ENCODE assay signal across 9 mouse cellular contexts in the genomic region with DNA sequence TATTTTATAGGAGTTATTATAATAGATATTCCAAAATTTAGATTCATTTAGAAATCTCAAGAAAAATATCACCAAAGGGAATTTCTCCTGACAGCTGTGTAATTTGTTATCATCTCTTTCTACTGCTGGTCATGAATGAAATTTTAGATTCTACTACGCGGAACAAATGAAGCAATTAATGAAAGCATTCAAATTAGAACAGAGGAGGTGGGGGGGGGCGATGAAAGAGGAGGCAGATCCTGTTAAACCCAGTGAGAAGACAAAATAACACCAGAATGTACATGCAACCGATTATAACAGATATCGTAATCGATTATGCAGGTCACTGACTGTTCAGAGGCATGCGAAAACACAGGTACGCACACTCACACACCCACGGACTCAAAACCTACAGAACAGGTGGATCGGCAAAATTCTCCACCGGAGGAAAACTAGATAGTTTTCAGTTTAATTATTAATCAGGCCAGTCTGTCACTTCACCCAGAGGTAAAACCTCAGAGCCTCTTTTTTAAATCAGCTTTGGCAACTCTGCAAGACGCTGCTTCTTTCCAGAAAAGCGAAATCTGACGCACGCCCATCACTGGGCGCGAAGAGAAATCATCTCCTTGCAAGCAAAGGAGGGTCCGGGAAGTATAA. TPM values are rescaled to one million over a fixed set of nuclear protein-coding genes. Genes with fewer than 3 reads are reported as not detected.
DNase-seq lines count a peak whose midpoint lies in the region; ATAC-seq and TF ChIP-seq lines count a peak whose summit lies in the region.
"Had no signal": no experiment of that assay in that cellular context is flagged by ENCODE, and none has a peak within 500 bp of the region (broad histone marks: within the 10 kb centered on the region; RNA-seq: fewer than 3 reads in every experiment).

No protein-coding gene starts in this region.

- H3K79me2 ChIP-seq in heart, adult 2 months (replicated peaks; ENCODE audit: control insufficient read depth, insufficient read depth, low read length), result no peaks in the 10 kb centered on the region

- DNase-seq in heart, adult 2 months, result no peak
- DNase-seq in heart, adult 18-20 months, result no peak
- no peak for DNase-seq in forebrain, embryonic 11.5 days (ENCODE audit: low spot score)
- peak; percentile 23 for DNase-seq in kidney, postnatal 14 days
- DNase-seq in gastrocnemius, postnatal 36 days, result no peak
- DNase-seq in spleen, adult 18-20 months, result no peak

- H3K27me3 ChIP-seq in heart, adult 2 months (ENCODE audit: control insufficient read depth, insufficient read depth, low read length), result no peaks in the 10 kb centered on the region
- H3K27me3 ChIP-seq in forebrain, embryonic 11.5 days (ENCODE audit: control insufficient read depth, insufficient read depth, low read length), result no peaks in the 10 kb centered on the region
- no peaks in the 10 kb centered on the region for H3K27me3 ChIP-seq in neural tube, embryonic 12.5 days (replicated peaks)

- no peaks in the 10 kb centered on the region for H3K36me3 ChIP-seq in heart, adult 2 months (ENCODE audit: control insufficient read depth, insufficient read depth, low read length)
- H3K36me3 ChIP-seq in forebrain, embryonic 11.5 days (ENCODE audit: control insufficient read depth, insufficient read depth, low read length), result no peaks in the 10 kb centered on the region
- H3K36me3 ChIP-seq in neural tube, embryonic 12.5 days, result no peaks in the 10 kb centered on the region
- H3K36me3 ChIP-seq: G1E had no signal

- H3K9me3 ChIP-seq in forebrain, embryonic 11.5 days (ENCODE audit: control insufficient read depth, low read length), result no peaks in the 10 kb centered on the region
- no peaks in the 10 kb centered on the region for H3K9me3 ChIP-seq in neural tube, embryonic 12.5 days
- H3K9me3 ChIP-seq: G1E had no signal

- H3K9ac ChIP-seq in heart, adult 2 months (ENCODE audit: low read depth, low read length), result peak overlapping the region; percentile 62
- peak overlapping the region; percentile 70 for H3K9ac ChIP-seq in forebrain, embryonic 11.5 days (ENCODE audit: low read length)
- peak overlapping the region; percentile 66 for H3K9ac ChIP-seq in neural tube, embryonic 12.5 days

- WGBS in heart, adult 2 months, result 8% methylated on average over 18 of the region's 18 CpGs
- 2% methylated on average over 18 of the region's 18 CpGs for WGBS in forebrain, embryonic 11.5 days
- 3% methylated on average over 18 of the region's 18 CpGs for WGBS in neural tube, embryonic 12.5 days

- H3K4me1 ChIP-seq in heart, adult 2 months (ENCODE audit: control insufficient read depth, insufficient read depth, low read length), result no peaks in the 10 kb centered on the region
- no peaks in the 10 kb centered on the region; the same call in 1 of the 2 replicates for H3K4me1 ChIP-seq in forebrain, embryonic 11.5 days (replicated peaks; ENCODE audit: control insufficient read depth, insufficient read depth, low read length)
- H3K4me1 ChIP-seq in neural tube, embryonic 12.5 days, result no peaks in the 10 kb centered on the region

- intact Hi-C loops in heart, adult 2 months (cut with DNase I), result no loop called here
- intact Hi-C loops in gastrocnemius, postnatal 36 days (cut with DNase I), result no loop called here

- no peak for TF ChIP-seq POLR2A in heart, adult 2 months (IDR thresholded peaks at IDR 0.05; ENCODE audit: insufficient read depth, low read depth, low read length)

- TF ChIP-seq EP300 in heart, adult 2 months (IDR thresholded peaks at IDR 0.05; ENCODE audit: insufficient read depth, low read depth, low read length), result no peak

- peak overlapping the region; percentile 95 for H3K4me3 ChIP-seq in heart, adult 2 months
- H3K4me3 ChIP-seq in forebrain, embryonic 11.5 days (ENCODE audit: low read depth, low read length), result peak overlapping the region; percentile 61
- peak overlapping the region; percentile 67 for H3K4me3 ChIP-seq in neural tube, embryonic 12.5 days

- no peak for TF ChIP-seq CTCF in heart, adult 2 months (IDR thresholded peaks at IDR 0.05)

- H3K4me2 ChIP-seq in forebrain, embryonic 11.5 days (ENCODE audit: low read depth, low read length, severe bottlenecking), result peak overlapping the region; percentile 67
- H3K4me2 ChIP-seq in neural tube, embryonic 12.5 days (replicated peaks), result peak overlapping the region; percentile 83

- peak; percentile 11 for ATAC-seq in CD4-positive, CD25-positive, alpha-beta regulatory T cell, adult 4 months
- no peak for ATAC-seq in forebrain, embryonic 11.5 days (replicated peaks; ENCODE audit: low FRiP score)
- 0 out of 2 replicates have a peak, but pooled peaks have one; percentile 3 for ATAC-seq in neural tube, embryonic 12.5 days (ENCODE audit: low FRiP score, low read depth)

- H3K27ac ChIP-seq in heart, adult 2 months, result peak overlapping the region; percentile 72
- H3K27ac ChIP-seq in forebrain, embryonic 11.5 days (ENCODE audit: low read depth, low read length), result no peak overlapping the region; the same call in 1 of the 2 replicates
- H3K27ac ChIP-seq in neural tube, embryonic 12.5 days, result no peak overlapping the region; the same call in 1 of the 2 replicates

RNA-seq across cellular contexts. Expression of gene Pgap1, which starts 0.8 kb away (rescaled TPM):
- 1 to 10 TPM; 3.6 to 3.8 TPM for total RNA-seq in heart, adult 2 months (2021)
- 0.72 and 1.3 TPM in 2 replicates for polyA plus RNA-seq in heart, adult 2 months (2012; rRNA removed)
- total RNA-seq in heart, adult 18-20 months (2021), result 1 to 10 TPM; 4.4 to 6.0 TPM
- 10 to 100 TPM in 1 of 2 experiments, 1 to 10 TPM in 1; 8.6 to 12.8 TPM for polyA plus RNA-seq in CD4-positive, CD25-positive, alpha-beta regulatory T cell, adult 4 months (2017; shearing (Covaris generic))
- polyA plus RNA-seq in forebrain, embryonic 11.5 days (2014; fragmentation: Nextera tagmentation; extraction: Ambion mirVana), result 18.9 and 19.9 TPM in 2 replicates
- polyA plus RNA-seq in neural tube, embryonic 12.5 days (2016; fragmentation: Nextera tagmentation; extraction: Ambion mirVana), result 12.4 and 15.0 TPM in 2 replicates
- total RNA-seq in gastrocnemius, postnatal 36 days (2021), result 1 to 10 TPM; 2.2 to 2.9 TPM
- polyA plus RNA-seq: G1E had no signal
